Mouse (Mus musculus): Measurements from ENCODE around the gene Hmcn2.

Hmcn2 gene

DNA sequence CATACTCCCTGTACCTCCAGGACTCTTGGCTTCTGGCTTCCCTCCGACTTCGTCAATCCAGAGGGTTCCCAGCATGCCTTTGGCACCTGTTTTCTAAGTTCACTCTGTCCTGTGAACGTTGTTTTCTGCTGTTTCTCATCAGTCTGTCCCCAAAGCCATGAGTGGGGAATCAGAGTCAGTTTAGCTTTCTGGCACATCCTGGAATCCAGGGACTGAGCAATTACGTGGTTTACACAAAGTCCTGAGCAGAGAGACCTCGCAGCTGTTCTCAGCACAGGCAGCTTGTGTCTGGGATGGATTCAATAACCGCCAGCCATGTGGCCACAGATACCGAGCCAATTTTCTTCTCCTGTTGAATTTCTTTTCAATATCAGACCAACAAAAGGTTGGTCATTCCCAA is 53.0 kb downstream of the Hmcn2 start:
- in situ Hi-C loops (cut with MboI; ENCODE audit: low pct_unique_long_range_greater_than_20kb in 1 of 2, low sequenced_read_pairs in 2 of 2, unreplicated experiment in 1 of 2), result no loop called here

GRCm38 (mm10) chr2:31371396-31371795 is 57.2 kb downstream of the Hmcn2 start:
- in situ Hi-C loops (cut with MboI; ENCODE audit: low pct_unique_long_range_greater_than_20kb in 1 of 2, low sequenced_read_pairs in 2 of 2, unreplicated experiment in 1 of 2), result no loop called here

DNA sequence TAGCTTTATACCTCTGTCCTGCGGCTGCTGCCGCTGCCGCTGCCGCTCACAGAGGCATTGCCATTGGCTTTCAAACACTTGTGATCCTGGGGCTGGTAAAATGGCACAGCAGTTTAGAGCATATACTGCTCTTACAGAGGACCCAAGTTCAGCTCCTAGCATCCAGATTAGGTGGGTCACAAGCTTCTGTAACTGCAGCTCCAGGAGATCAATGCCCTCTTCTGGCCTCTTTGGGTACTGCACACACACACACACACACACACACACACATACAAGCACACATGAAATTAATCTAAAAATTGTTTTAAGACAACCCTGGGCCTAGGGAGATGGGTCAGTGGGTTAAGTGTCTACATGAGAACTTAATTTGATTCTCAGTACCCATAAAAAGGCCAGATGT is 58.0 kb downstream of the Hmcn2 start:
- in situ Hi-C loops (cut with MboI; ENCODE audit: low pct_unique_long_range_greater_than_20kb in 1 of 2, low sequenced_read_pairs in 2 of 2, unreplicated experiment in 1 of 2), result no loop called here

- in situ Hi-C loops (cut with MboI; ENCODE audit: low pct_unique_long_range_greater_than_20kb in 1 of 2, low sequenced_read_pairs in 2 of 2, unreplicated experiment in 1 of 2), result no loop called here
Observed at GRCm38 (mm10) chr2:31374415-31374814, 60.2 kb downstream of the Hmcn2 start.

DNA sequence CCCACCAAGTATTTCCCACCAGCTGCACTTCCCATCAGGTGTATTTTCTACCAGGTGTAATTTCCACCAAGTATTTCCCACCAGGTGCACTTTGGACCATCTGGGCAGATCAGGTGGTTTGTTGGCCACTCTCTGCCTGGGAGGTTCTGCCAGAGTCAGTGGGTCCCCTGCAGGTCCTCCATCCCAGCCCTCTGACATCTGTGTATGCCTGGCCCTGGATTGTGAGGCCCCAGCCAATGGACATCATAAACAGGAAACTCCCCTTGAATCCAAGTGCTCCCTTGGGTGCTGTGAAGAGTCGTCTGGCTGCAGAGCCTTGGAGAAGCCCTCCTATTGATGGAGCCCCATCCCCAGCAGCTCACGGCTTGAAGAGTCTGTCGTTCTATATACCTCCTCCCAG is 61.8 kb downstream of the Hmcn2 start:
- in situ Hi-C loops (cut with MboI; ENCODE audit: low pct_unique_long_range_greater_than_20kb in 1 of 2, low sequenced_read_pairs in 2 of 2, unreplicated experiment in 1 of 2), result no loop called here

- in situ Hi-C loops (cut with MboI; ENCODE audit: low pct_unique_long_range_greater_than_20kb in 1 of 2, low sequenced_read_pairs in 2 of 2, unreplicated experiment in 1 of 2), result no loop called here
Observed at GRCm38 (mm10) chr2:31377481-31377880, 63.3 kb downstream of the Hmcn2 start.

GRCm38 (mm10) chr2:31381292-31381846 is 67.2 kb downstream of the Hmcn2 start:
- in situ Hi-C loops (cut with MboI; ENCODE audit: low pct_unique_long_range_greater_than_20kb in 1 of 2, low sequenced_read_pairs in 2 of 2, unreplicated experiment in 1 of 2), result loop anchor here in 1 of 2 experiments (5.0 kb wide), 1 partner anchor 84 kb away; no protein-coding TSS in a partner anchor

- in situ Hi-C loops (cut with MboI; ENCODE audit: low pct_unique_long_range_greater_than_20kb in 1 of 2, low sequenced_read_pairs in 2 of 2, unreplicated experiment in 1 of 2), result loop anchor here in 1 of 2 experiments (5.0 kb wide), 1 partner anchor 86 kb away; no protein-coding TSS in a partner anchor
Observed at GRCm38 (mm10) chr2:31382952-31383351, 68.7 kb downstream of the Hmcn2 start.

- in situ Hi-C loops (cut with MboI; ENCODE audit: low pct_unique_long_range_greater_than_20kb in 1 of 2, low sequenced_read_pairs in 2 of 2, unreplicated experiment in 1 of 2), result no loop called here
Observed at GRCm38 (mm10) chr2:31416968-31417367, 102.8 kb downstream of the Hmcn2 start.

DNA sequence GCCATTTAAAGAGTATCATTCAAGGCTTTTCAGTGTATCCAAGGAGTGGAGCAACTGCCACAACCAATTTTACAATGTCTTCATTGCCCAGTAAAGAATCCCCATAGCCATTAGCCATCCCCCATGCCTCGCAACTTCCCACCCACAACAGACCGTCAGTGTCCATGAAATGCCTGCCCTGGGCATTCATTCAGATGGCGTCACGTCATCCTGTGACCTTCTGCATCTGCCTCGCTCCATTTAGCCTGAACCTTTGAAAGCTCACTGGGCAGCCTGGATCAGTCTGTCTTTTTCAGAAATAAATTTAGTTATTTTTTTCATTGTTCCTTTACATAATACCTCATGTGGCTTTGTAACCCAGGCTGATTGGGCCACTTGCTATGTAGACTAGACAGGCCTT is 103.8 kb downstream of the Hmcn2 start:
- in situ Hi-C loops (cut with MboI; ENCODE audit: low pct_unique_long_range_greater_than_20kb in 1 of 2, low sequenced_read_pairs in 2 of 2, unreplicated experiment in 1 of 2), result no loop called here

DNA sequence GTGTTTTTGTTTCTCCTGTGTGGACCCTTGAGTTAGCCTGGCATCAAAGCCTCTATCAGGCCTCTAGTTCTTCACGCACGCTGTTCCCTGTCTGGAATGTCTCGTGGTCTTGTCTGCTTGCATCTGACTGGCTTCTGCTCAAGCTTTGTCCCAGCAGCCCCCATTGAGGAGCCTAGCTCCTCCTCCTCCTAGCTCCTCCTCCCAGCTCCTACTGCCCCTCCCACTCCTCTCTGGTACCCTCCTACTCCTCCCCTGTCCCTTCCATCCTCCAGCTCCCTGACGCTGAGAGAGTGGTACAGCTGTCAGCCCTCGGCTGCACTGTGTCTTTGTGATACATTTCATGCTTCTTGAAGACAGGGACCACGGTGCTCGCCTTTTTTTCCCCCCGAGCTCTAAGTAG is 104.4 kb downstream of the Hmcn2 start:
- in situ Hi-C loops (cut with MboI; ENCODE audit: low pct_unique_long_range_greater_than_20kb in 1 of 2, low sequenced_read_pairs in 2 of 2, unreplicated experiment in 1 of 2), result no loop called here

- in situ Hi-C loops (cut with MboI; ENCODE audit: low pct_unique_long_range_greater_than_20kb in 1 of 2, low sequenced_read_pairs in 2 of 2, unreplicated experiment in 1 of 2), result no loop called here
Observed at GRCm38 (mm10) chr2:31420914-31421313, 106.7 kb downstream of the Hmcn2 start.

DNA sequence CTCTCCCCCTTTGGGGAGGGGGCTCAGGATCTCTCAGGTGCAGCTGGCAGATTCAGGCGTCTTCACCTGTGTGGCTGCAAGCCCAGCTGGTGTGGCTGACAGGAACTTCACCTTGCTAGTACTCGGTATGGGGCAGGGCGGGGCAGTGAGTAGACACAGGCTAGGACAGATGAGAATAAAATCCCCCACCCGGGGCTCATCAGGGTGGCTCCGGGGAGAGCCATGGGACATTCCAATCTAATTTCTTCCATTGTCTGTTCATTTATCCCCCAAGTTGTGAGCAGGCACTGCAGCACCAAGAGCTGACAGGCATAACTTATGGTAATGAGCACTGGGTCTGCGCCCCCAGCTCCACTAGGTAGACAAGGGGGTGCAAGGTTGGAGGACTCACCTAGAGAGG is 108.4 kb downstream of the Hmcn2 start:
- in situ Hi-C loops (cut with MboI; ENCODE audit: low pct_unique_long_range_greater_than_20kb in 1 of 2, low sequenced_read_pairs in 2 of 2, unreplicated experiment in 1 of 2), result no loop called here

GRCm38 (mm10) chr2:31431477-31431876 is 117.3 kb downstream of the Hmcn2 start:
- in situ Hi-C loops (cut with MboI; ENCODE audit: low pct_unique_long_range_greater_than_20kb in 1 of 2, low sequenced_read_pairs in 2 of 2, unreplicated experiment in 1 of 2), result loop anchor here in 1 of 2 experiments (5.0 kb wide), 1 partner anchor 41 kb away; the partner anchor contains the start of gene Ass1

DNA sequence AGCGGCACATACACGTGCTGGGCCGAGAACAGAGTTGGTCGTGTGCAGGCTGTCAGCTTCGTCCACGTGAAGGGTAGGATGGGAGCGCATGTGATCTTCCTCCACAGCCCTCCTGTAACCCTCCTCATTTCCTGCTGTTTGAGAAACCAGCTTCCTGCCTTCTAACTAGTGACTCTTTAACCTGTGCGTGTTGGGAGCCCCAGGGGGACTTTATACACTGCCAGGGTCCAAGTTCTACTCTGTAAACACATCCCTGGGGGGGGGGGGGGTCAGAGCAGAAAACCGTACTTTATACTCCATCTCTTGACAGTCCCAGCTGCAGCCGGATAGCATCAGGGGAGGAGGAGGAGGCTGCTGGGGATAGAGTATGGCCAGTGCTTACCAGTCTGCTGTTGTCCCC is 120.5 kb downstream of the Hmcn2 start:
- in situ Hi-C loops (cut with MboI; ENCODE audit: low pct_unique_long_range_greater_than_20kb in 1 of 2, low sequenced_read_pairs in 2 of 2, unreplicated experiment in 1 of 2), result loop anchor here in 1 of 2 experiments (5.0 kb wide), 1 partner anchor 38 kb away; the partner anchor contains the start of gene Ass1

- in situ Hi-C loops (cut with MboI; ENCODE audit: low pct_unique_long_range_greater_than_20kb in 1 of 2, low sequenced_read_pairs in 2 of 2, unreplicated experiment in 1 of 2), result no loop called here
Observed at GRCm38 (mm10) chr2:31435567-31435966, 121.4 kb downstream of the Hmcn2 start.

GRCm38 (mm10) chr2:31437480-31438245 is 123.4 kb downstream of the Hmcn2 start:
- in situ Hi-C loops (cut with MboI; ENCODE audit: low pct_unique_long_range_greater_than_20kb in 1 of 2, low sequenced_read_pairs in 2 of 2, unreplicated experiment in 1 of 2), result no loop called here

DNA sequence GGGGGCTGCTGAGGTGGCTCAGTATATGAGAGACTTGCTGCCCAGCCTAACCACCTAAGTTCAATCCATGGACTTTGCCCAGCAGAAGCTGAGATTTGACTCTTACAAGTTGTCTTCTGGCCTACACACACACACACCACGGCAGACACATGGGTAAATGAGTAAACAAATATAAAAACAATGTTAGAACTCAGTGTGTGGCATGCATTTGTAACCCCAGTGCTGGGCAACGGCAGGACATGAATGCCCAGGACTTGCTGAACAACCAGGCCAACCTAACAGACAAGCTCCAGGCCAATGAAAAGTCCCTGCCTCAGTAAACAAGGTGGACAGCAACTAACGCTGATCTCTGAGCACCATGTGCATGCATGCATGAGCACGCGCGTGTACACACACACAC is 125.4 kb downstream of the Hmcn2 start:
- in situ Hi-C loops (cut with MboI; ENCODE audit: low pct_unique_long_range_greater_than_20kb in 1 of 2, low sequenced_read_pairs in 2 of 2, unreplicated experiment in 1 of 2), result no loop called here

GRCm38 (mm10) chr2:31442480-31443160 is 128.4 kb downstream of the Hmcn2 start:
- in situ Hi-C loops (cut with MboI; ENCODE audit: low pct_unique_long_range_greater_than_20kb in 1 of 2, low sequenced_read_pairs in 2 of 2, unreplicated experiment in 1 of 2), result no loop called here

Measured in mouse embryonic stem cell (cell line).